Mouse (Mus musculus) midbrain, embryonic 14.5 days (tissue): Measurements from ENCODE around the gene Kcnc1. TPM values are rescaled to one million over a fixed set of nuclear protein-coding genes. Genes with fewer than 3 reads are reported as not detected.

Experiments
- ATAC-seq: fragments of 200-750 bp; cut with Nextera tagmentation; 2 replicates; pipeline ENCODE4 v1.8.0; 2017; ENCODE audit warnings: moderate number of reproducible peaks, moderate library complexity; ENCODE audit not compliant: low FRiP score, low TSS enrichment
- DNase-seq: peaks from one replicate; pipeline ENCODE4 v3.0.0-alpha.2; 2015
- H3K27ac ChIP-seq: fragments of 300-500 bp; sonication (generic); replicated peaks from 2 replicates; pipeline ENCODE4 v1.5.1; 2014; ENCODE audit warnings: mild to moderate bottlenecking, low read depth, low read length, moderate library complexity
- H3K27me3 ChIP-seq: fragments of 300-500 bp; sonication (generic); 2 replicates; pipeline ENCODE4 v1.6.1; 2014; ENCODE audit warnings: low read length, control low read depth, mixed read lengths; ENCODE audit not compliant: control insufficient read depth, insufficient read depth
- H3K36me3 ChIP-seq: fragments of 300-500 bp; sonication (generic); 2 replicates; pipeline ENCODE4 v1.6.1; 2014; ENCODE audit warnings: low read length, control low read depth; ENCODE audit not compliant: control insufficient read depth, insufficient read depth
- H3K4me1 ChIP-seq: fragments of 300-500 bp; sonication (generic); 2 replicates; pipeline ENCODE4 v1.6.1; 2014; ENCODE audit warnings: mild to moderate bottlenecking, antibody characterized with exemption, low read length, control low read depth; ENCODE audit not compliant: control insufficient read depth, insufficient read depth
- H3K4me2 ChIP-seq: fragments of 300-500 bp; sonication (generic); 2 replicates; pipeline ENCODE4 v1.6.1; 2014; ENCODE audit warnings: mild to moderate bottlenecking, low read length, moderate library complexity
- H3K4me3 ChIP-seq: fragments of 300-500 bp; sonication (generic); replicated peaks from 2 replicates; pipeline ENCODE4 v1.5.1; 2014; ENCODE audit warnings: low read depth, low read length
- H3K9ac ChIP-seq: fragments of 300-500 bp; sonication (generic); replicated peaks from 2 replicates; pipeline ENCODE4 v1.6.1; 2014; ENCODE audit warnings: mild to moderate bottlenecking, low read length, moderate library complexity
- H3K9me3 ChIP-seq: fragments of 300-500 bp; sonication (generic); 2 replicates; pipeline ENCODE4 v1.6.1; 2016; ENCODE audit warnings: low read length, control low read depth, mixed read lengths; ENCODE audit not compliant: control insufficient read depth
- WGBS: fragments of 180-500 bp; shearing (Covaris S2); extraction: QIAGEN DNeasy Blood & Tissue Kit; methylation state at CpG from one replicate; pipeline ENCODE4 v1.1.7; 2014; 5-methylcytosine and 5-hydroxymethylcytosine counted together
- polyA plus RNA-seq: library from polyadenylated mRNA; unstranded; fragments of >200 nt; fragmentation: Nextera tagmentation; extraction: Ambion mirVana; gene quantifications from 2 replicates; pipeline ENCODE4 v1.2.1, GENCODE M21; 2014

Kcnc1 gene
- polyA plus RNA-seq, 1 experiment from 2014 or later: 13.9 TPM

DNA sequence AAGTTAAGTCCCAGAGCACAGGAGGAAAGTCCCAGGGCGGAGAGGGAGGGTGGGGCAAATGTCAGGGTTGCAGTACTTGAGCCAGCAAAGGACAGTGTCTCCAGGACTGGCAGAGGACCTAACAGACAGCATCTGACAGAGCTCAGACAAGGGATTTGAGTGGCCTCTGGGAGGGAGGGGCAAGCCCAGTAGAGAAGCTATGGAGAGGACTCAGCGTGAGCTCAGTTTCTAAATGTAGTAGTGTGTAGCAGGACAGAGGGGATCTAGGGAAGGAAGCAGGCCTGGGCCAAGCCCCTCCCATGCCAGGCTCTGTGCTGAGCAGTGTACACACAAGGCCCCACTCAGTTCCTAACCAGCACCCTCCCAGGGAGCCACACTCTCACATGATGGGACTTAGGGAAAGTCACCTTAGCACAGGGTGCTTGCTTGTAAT, 85.8 kb downstream of the Kcnc1 start:
- H3K27ac ChIP-seq: no peak overlapping the region
- no peaks in the 10 kb centered on the region for H3K27me3 ChIP-seq
- H3K9me3 ChIP-seq: no peaks in the 10 kb centered on the region
- H3K4me1 ChIP-seq: peaks cover 7% of the 10 kb centered on the region; the same call in 1 of the 2 replicates
- H3K4me2 ChIP-seq: no peak overlapping the region
- no peak for DNase-seq
- no peak for ATAC-seq
- no peak overlapping the region for H3K4me3 ChIP-seq
- H3K36me3 ChIP-seq: no peaks in the 10 kb centered on the region
- H3K9ac ChIP-seq: no peak overlapping the region
- WGBS: 65% methylated on average over 2 of the region's 2 CpGs

DNA sequence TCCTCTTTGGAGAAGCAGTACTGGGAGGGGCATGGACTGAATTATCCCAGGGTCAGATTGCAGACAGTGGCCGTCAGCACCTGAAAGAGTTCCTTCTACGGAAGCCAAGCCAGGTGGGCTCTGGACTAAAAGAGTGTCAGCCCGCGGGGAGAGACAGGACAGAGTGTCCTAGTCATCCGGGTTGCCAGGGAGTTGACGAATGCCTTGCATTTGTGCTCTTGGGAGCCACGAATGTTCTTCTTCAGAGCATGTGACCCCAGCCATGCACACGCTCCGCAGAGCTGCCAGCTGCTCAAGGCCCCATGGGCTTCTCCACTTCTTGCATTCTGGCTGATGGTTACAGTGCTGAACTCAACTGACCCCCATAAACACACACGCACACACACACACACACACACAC, 86.8 kb downstream of the Kcnc1 start:
- H3K9me3 ChIP-seq: no peaks in the 10 kb centered on the region
- peaks cover 7% of the 10 kb centered on the region; the same call in 1 of the 2 replicates for H3K4me1 ChIP-seq
- peak overlapping the region; percentile 13; the same call in 1 of the 2 replicates for H3K27ac ChIP-seq
- H3K9ac ChIP-seq: no peak overlapping the region
- 71% methylated on average over 10 of the region's 10 CpGs for WGBS
- no peak overlapping the region for H3K4me2 ChIP-seq
- no peaks in the 10 kb centered on the region for H3K36me3 ChIP-seq
- no peak overlapping the region for H3K4me3 ChIP-seq
- DNase-seq (no peak), ATAC-seq (no peak)
- no peaks in the 10 kb centered on the region for H3K27me3 ChIP-seq

DNA sequence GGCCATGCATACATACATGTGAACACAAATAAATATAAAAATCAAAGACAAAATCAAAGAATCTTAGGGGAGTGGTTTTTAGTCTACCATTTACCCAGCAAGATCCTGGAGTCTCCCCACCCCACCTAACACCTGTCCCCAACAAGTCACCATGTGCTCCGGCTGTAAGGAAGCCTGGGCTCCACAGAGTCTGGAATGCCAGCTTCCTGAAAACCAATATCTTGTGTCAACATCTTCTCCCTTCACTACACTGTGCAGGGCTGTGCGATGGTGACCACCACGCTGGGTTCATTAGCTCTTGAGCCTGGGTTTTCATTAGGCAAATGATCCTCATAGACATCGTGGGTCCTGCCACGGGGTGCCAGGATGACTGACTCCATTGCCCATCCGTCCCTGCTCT, 87.9 kb downstream of the Kcnc1 start:
- WGBS: 95% methylated on average over 6 of the region's 6 CpGs
- peaks cover 7% of the 10 kb centered on the region; the same call in 1 of the 2 replicates for H3K4me1 ChIP-seq
- H3K27ac ChIP-seq: no peak overlapping the region

DNA sequence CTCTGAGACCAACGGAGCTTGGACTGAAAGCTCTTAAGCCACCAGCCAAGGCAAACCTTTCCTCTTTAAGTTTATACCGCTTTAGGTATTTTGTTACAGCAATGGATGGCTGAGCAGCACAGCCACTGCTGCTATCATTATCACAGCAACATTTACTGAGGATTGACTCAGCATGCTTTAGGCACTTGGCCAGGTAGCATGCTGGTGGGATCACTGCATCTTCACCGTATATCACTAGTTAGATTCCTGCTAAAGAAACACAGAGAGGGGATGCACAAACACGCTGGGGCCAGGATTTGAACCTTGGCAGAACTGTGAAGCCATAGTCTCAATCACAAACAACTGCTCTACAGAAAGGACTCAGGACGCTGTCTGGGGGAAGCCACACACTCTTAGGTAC, 90.5 kb downstream of the Kcnc1 start:
- peaks cover 7% of the 10 kb centered on the region; the same call in 1 of the 2 replicates for H3K4me1 ChIP-seq
- H3K9ac ChIP-seq: no peak overlapping the region
- no peaks in the 10 kb centered on the region for H3K9me3 ChIP-seq
- 79% methylated on average over 5 of the region's 5 CpGs for WGBS
- no peaks in the 10 kb centered on the region for H3K36me3 ChIP-seq
- no peak for ATAC-seq
- DNase-seq: no peak
- H3K27me3 ChIP-seq: no peaks in the 10 kb centered on the region
- H3K4me3 ChIP-seq: no peak overlapping the region
- H3K27ac ChIP-seq: no peak overlapping the region
- H3K4me2 ChIP-seq: no peak overlapping the region

More for the DNA sequence above, 87.9 kb downstream of the Kcnc1 start:
- DNase-seq (no peak), ATAC-seq (no peak)
- H3K9me3 ChIP-seq: no peaks in the 10 kb centered on the region
- no peak overlapping the region for H3K4me2 ChIP-seq
- no peaks in the 10 kb centered on the region for H3K27me3 ChIP-seq
- H3K4me3 ChIP-seq: no peak overlapping the region
- H3K9ac ChIP-seq: no peak overlapping the region
- H3K36me3 ChIP-seq: no peaks in the 10 kb centered on the region

DNA sequence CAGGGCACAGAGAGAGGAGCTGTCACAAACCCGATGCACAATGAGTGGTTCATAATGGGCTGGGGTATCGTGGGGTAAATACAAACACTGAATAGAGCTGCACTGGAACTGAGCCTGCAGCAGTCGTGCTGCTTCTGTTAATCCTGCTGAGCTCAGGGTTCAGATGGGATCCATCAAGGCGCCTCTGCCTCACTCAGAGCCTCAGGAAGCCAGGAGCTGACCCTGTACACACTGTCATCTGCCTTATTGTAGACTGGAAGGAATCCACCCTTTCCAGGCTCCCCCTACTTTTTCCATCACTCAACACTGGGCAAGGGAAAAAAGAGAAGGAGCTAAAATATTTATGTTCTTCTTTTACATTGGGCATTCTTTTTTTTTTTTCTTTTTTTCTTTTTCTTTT, 91.1 kb downstream of the Kcnc1 start:
- 31% methylated on average over 4 of the region's 4 CpGs for WGBS
- no peak for DNase-seq

More for the DNA sequence above, 91.1 kb downstream of the Kcnc1 start:
- Histone ChIP-seq H3K4me2 (no peak overlapping the region), H3K4me3 (no peak overlapping the region), H3K4me1 (peaks cover 11% of the 10 kb centered on the region; the same call in 1 of the 2 replicates), H3K9me3 (no peaks in the 10 kb centered on the region), H3K27ac (no peak overlapping the region), H3K9ac (no peak overlapping the region), H3K27me3 (no peaks in the 10 kb centered on the region), H3K36me3 (no peaks in the 10 kb centered on the region)
- no peak for ATAC-seq

Other genes starting within 250 kb of the Kcnc1 start
- 3.0 and 6.0 TPM in 2 replicates for gene Abcc8, start 216.5 kb upstream of the Kcnc1 start, polyA plus RNA-seq
- 0.83 and 1.7 TPM in 2 replicates for gene Ush1c, start 158.0 kb upstream of the Kcnc1 start, polyA plus RNA-seq
- 0.03 and 0.07 TPM in 2 replicates for gene Otog, start 155.5 kb upstream of the Kcnc1 start, polyA plus RNA-seq
- gene Myod1, start 20.0 kb upstream of the Kcnc1 start, polyA plus RNA-seq: not detected in 2 replicates
- gene Sergef, start 243.3 kb downstream of the Kcnc1 start, polyA plus RNA-seq: 31.1 and 36.5 TPM in 2 replicates